Mouse (Mus musculus) forebrain, postnatal 0 days (tissue): ENCODE results near the gene Tlk2. TPM values are rescaled to one million over a fixed set of nuclear protein-coding genes. Genes with fewer than 3 reads are reported as not detected.
A peak's percentile ranks its signal among the peaks of the same experiment; 100 is the strongest.

Source experiments
- ATAC-seq: fragments of 200-750 bp; cut with Nextera tagmentation; 2 replicates; pipeline ENCODE4 v1.8.0; 2017; ENCODE audit warnings: mild to moderate bottlenecking, moderate library complexity
- DNase-seq: peaks from one replicate; pipeline ENCODE4 v3.0.0-alpha.2; 2015
- H3K27ac ChIP-seq: fragments of 300-500 bp; sonication (generic); 2 replicates; pipeline ENCODE4 v1.5.1; 2014; ENCODE audit warnings: low read depth, mild to moderate bottlenecking, antibody characterized with exemption, low read length, moderate library complexity, mixed read lengths
- H3K27me3 ChIP-seq: fragments of 300-500 bp; sonication (generic); 2 replicates; pipeline ENCODE4 v1.6.1; 2014; ENCODE audit warnings: mild to moderate bottlenecking, low read length, mixed read lengths; ENCODE audit not compliant: insufficient read depth
- H3K36me3 ChIP-seq: fragments of 300-500 bp; sonication (generic); 2 replicates; pipeline ENCODE4 v1.6.1; 2014; ENCODE audit warnings: mild to moderate bottlenecking, moderate library complexity; ENCODE audit not compliant: insufficient read depth
- H3K4me1 ChIP-seq: fragments of 300-500 bp; sonication (generic); 2 replicates; pipeline ENCODE4 v1.6.1; 2014; ENCODE audit warnings: antibody characterized with exemption; ENCODE audit not compliant: insufficient read depth
- H3K4me2 ChIP-seq: fragments of 300-500 bp; sonication (generic); 2 replicates; pipeline ENCODE4 v1.6.1; 2014; ENCODE audit warnings: low read depth, mild to moderate bottlenecking, moderate library complexity
- H3K4me3 ChIP-seq: fragments of 300-500 bp; sonication (generic); 2 replicates; pipeline ENCODE4 v1.5.1; 2014; ENCODE audit warnings: low read depth, low read length, mixed read lengths
- H3K9ac ChIP-seq: fragments of 300-500 bp; sonication (generic); 2 replicates; pipeline ENCODE4 v1.6.1; 2014; ENCODE audit warnings: mild to moderate bottlenecking
- H3K9me3 ChIP-seq: fragments of 300-500 bp; sonication (generic); 2 replicates; pipeline ENCODE4 v1.6.1; 2016; ENCODE audit warnings: low read length
- CTCF ChIP-seq: sonication (generic); IDR thresholded peaks from 2 replicates; pipeline ENCODE4 v1.5.1; 2016; ENCODE audit warnings: antibody characterized with exemption, control low read depth, low read depth
- WGBS: fragments of 180-500 bp; shearing (Covaris S2); extraction: QIAGEN DNeasy Blood & Tissue Kit; methylation state at CpG from one replicate; pipeline ENCODE4 v1.1.7; 2014; 5-methylcytosine and 5-hydroxymethylcytosine counted together
- polyA plus RNA-seq: library from polyadenylated mRNA; unstranded; fragments of >200 nt; fragmentation: Nextera tagmentation; extraction: Ambion mirVana; gene quantifications from 2 replicates; pipeline ENCODE4 v1.2.1, GENCODE M21; 2015
- total RNA-seq: library from RNA; depleted of rRNA; stranded (reverse); fragments of >200 nt; gene quantifications from 2 replicates; pipeline ENCODE4 v1.2.3, GENCODE M21; 2014

Gene Tlk2
- total and polyA plus RNA-seq, 2 experiments from 2014 or later, result 13.9 to 94.0 TPM

DNA sequence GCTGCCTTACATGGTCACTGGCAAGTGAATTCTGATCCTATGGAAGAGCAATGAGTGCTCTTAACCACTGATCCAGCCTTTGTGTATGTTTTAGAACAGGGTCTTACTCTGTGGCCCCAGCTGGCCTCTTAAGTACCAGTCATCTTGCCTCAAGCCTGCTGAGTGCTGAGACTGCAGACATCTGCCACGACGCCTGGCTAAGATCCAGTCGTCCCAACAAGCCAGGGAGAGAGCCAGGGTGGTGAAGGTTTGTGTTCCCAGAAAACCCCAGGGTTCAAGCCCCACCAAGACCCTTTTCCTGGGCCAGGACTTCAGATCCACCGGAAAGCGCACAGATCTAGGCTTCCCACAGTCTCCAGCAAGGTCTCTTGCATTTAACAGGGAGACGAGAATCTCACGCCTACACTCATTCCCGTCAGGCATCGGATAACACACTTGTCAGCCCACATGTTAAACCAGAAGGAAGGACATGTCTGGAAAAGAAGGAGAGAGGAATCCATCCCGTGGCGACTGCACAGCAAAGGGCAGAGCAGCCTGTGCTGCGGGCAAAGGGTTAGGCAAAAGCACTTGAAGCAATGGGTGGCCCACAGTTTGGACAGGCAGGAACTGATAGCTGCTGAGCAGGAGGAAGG is 133.8 kb downstream of the Tlk2 start:
- no peak overlapping the region for H3K27ac ChIP-seq
- no peaks in the 10 kb centered on the region for H3K9me3 ChIP-seq
- H3K36me3 ChIP-seq, result no peaks in the 10 kb centered on the region
- H3K4me2 ChIP-seq, result no peak overlapping the region
- no peak overlapping the region for H3K9ac ChIP-seq
- ATAC-seq (no peak; the same call in 1 of the 2 replicates), DNase-seq (no peak)
- no peaks in the 10 kb centered on the region for H3K27me3 ChIP-seq
- 63% methylated on average over 12 of the region's 12 CpGs for WGBS
- H3K4me1 ChIP-seq, result peaks cover 5% of the 10 kb centered on the region
- TF ChIP-seq CTCF, result no peak
- H3K4me3 ChIP-seq, result no peak overlapping the region

DNA sequence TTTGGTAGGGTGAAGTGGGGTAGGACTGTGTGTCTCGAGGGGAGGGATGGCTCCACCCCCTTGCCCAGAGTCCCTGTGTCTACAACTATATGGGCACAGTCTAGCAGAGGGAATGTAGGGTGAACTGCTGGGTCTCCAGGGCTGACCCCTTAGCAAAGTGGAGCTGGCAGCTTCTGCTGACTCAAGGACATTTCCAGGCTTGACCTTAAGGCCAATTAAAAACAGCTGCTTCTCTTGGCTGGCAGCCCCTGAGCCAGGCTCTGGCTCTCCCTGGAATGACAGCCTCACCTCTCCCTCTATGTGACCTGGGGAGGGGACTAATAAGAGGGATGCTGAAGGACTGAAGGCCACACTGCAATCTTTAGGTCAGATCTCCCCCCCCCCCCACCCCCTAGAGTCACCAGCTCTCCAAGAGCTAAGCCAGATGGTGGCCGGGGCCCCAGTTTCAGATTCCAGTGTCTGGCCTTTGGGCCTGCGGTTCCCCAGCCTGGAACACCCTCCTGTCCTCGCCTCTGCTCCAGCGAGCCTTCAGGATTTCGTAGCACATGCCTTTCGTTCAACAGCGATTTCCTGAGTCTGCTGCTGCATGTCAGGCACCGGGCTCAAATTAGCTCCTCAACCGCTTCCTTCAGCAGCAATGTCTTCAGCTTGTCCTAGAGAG is 134.5 kb downstream of the Tlk2 start:
- no peaks in the 10 kb centered on the region for H3K9me3 ChIP-seq
- H3K27ac ChIP-seq, result peak overlapping the region; percentile 66; the same call in 1 of the 2 replicates
- no peak for DNase-seq
- WGBS, result 49% methylated on average over 10 of the region's 10 CpGs
- H3K36me3 ChIP-seq, result no peaks in the 10 kb centered on the region
- TF ChIP-seq CTCF, result no peak
- no peak overlapping the region for H3K9ac ChIP-seq
- H3K27me3 ChIP-seq, result no peaks in the 10 kb centered on the region
- no peak overlapping the region for H3K4me2 ChIP-seq
- no peak overlapping the region for H3K4me3 ChIP-seq
- ATAC-seq, result peak; percentile 18; the same call in 1 of the 2 replicates
- peaks cover 5% of the 10 kb centered on the region for H3K4me1 ChIP-seq

DNA sequence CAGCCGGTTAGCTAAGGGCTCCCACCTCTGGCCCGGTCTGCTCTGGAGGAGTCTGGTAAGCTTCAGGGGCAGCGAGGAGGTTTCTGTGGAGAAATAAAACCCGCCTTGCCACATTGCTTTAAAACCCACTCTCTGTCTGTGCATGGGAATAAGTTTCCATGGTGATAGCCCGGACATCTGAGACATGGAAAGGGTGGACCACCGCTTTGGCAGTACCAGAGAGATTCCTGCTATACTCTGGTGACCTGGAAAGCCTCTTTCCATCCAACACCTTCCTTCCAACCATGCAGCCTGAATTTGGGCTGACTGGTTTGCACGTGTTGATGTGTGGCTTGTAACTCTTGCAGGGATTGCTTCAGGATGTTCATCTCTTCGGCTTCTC is 135.0 kb downstream of the Tlk2 start:
- Histone ChIP-seq H3K27ac (peak overlapping the region; percentile 66), H3K9ac (no peak overlapping the region), H3K36me3 (no peaks in the 10 kb centered on the region), H3K4me2 (no peak overlapping the region), H3K9me3 (no peaks in the 10 kb centered on the region), H3K27me3 (no peaks in the 10 kb centered on the region), H3K4me1 (peaks cover 5% of the 10 kb centered on the region), H3K4me3 (no peak overlapping the region)
- peak; percentile 60 for ATAC-seq
- peak; percentile 26 for DNase-seq
- WGBS, result 41% methylated on average over 8 of the region's 8 CpGs
- TF ChIP-seq CTCF, result no peak

DNA sequence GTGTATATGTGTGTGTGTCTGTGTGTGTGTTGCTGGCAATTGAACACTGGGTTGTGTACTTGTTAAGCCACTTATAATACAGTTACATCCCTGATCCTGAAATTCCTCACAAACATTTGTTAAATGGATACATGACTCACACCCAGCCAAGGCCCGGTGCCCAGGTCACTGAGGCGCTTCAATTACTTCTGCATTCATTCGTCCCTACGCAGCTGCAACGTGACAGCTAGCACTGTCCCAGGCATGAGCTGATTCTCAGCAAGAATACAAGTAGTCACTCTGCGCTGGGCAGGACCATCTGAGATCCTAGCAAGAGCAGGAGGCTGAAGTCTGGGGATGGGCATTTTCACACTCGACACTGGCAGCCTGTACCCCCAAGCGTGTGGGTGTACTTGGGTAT is 136.7 kb downstream of the Tlk2 start:
- Histone ChIP-seq H3K4me3 (no peak overlapping the region), H3K27ac (no peak overlapping the region), H3K36me3 (no peaks in the 10 kb centered on the region), H3K9me3 (no peaks in the 10 kb centered on the region), H3K4me1 (peaks cover 5% of the 10 kb centered on the region), H3K27me3 (no peaks in the 10 kb centered on the region), H3K4me2 (no peak overlapping the region), H3K9ac (no peak overlapping the region)
- DNase-seq (no peak), ATAC-seq (no peak)
- 69% methylated on average over 8 of the region's 8 CpGs for WGBS
- TF ChIP-seq CTCF, result no peak

DNA sequence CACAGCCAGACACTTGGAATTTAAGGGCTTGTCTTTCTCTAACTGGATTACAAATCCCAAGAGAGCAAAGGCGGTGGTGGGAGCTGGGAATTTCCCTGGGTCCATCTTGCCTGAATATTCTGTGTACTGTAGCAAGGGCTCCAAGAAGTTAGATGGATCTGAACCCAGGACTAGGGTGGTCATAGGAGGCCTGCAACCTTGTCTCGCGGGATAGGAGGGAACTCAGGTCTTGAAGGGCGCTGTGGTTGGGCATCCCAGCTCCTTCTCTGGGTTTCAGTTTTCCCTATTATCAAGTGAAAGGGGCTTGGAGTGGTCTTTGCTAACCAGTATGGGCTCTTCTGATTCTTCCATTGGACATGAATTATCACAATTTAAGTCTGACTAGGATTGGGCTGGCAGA is 137.5 kb downstream of the Tlk2 start:
- Histone ChIP-seq H3K4me3 (no peak overlapping the region), H3K9me3 (no peaks in the 10 kb centered on the region), H3K27me3 (no peaks in the 10 kb centered on the region), H3K9ac (no peak overlapping the region), H3K36me3 (no peaks in the 10 kb centered on the region), H3K27ac (no peak overlapping the region), H3K4me1 (peaks cover 5% of the 10 kb centered on the region), H3K4me2 (no peak overlapping the region)
- WGBS, result 96% methylated on average over 4 of the region's 4 CpGs
- ATAC-seq (no peak), DNase-seq (no peak)
- TF ChIP-seq CTCF, result no peak

DNA sequence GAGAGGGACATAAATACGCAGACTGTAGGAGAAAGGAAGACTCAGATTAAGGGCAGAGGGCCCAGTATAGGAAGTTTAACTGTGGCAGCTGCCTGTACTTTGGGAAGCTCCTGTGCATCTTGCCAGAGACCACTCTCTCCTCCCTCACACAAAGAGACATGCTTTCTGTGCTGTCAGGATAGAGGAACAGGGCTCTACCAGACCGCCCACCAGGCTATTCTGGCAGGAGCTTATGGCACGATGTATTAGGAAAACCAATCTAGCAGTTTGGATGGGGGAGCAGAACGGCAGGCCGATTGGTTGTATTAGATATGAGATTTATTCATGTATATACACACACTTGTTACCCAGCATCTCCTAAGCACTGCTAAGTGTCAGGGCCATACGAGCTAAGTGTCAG is 139.2 kb downstream of the Tlk2 start:
- no peak overlapping the region for H3K27ac ChIP-seq
- no peak for DNase-seq
- 94% methylated on average over 6 of the region's 6 CpGs for WGBS
- no peaks in the 10 kb centered on the region for H3K27me3 ChIP-seq
- peaks cover 5% of the 10 kb centered on the region for H3K4me1 ChIP-seq
- no peaks in the 10 kb centered on the region for H3K9me3 ChIP-seq
- H3K36me3 ChIP-seq, result no peaks in the 10 kb centered on the region
- H3K4me2 ChIP-seq, result no peak overlapping the region
- no peak for TF ChIP-seq CTCF
- H3K4me3 ChIP-seq, result no peak overlapping the region
- ATAC-seq, result no peak
- H3K9ac ChIP-seq, result no peak overlapping the region

DNA sequence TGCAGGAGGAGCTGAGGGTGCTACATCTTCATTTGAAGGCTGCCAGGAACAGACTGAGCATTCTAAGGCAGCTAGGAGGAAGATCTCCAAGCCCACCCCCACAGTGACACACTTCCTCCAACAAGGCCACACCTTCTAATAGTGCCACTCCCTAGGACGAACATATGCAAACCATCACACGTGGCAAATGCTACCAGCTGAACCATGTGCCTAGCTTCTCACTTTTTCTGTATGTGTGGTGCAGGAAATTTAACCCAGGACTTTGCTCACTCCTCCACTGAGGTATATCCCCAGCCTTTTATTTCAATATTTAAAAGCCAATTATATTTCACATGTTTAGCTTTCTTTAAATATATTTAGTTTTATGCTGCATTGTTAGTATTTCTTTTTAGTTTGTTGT is 142.5 kb downstream of the Tlk2 start:
- TF ChIP-seq CTCF, result no peak
- H3K9ac ChIP-seq, result no peak overlapping the region
- no peaks in the 10 kb centered on the region for H3K27me3 ChIP-seq
- no peak for DNase-seq
- no peaks in the 10 kb centered on the region for H3K9me3 ChIP-seq
- no peak overlapping the region for H3K27ac ChIP-seq
- WGBS, result 83% methylated on average over 2 of the region's 2 CpGs
- ATAC-seq, result no peak
- no peak overlapping the region for H3K4me2 ChIP-seq
- no peaks in the 10 kb centered on the region for H3K36me3 ChIP-seq
- H3K4me1 ChIP-seq, result no peaks in the 10 kb centered on the region
- no peak overlapping the region for H3K4me3 ChIP-seq
